8 mouse cellular contexts compared by ENCODE assay signal in the genomic region with DNA sequence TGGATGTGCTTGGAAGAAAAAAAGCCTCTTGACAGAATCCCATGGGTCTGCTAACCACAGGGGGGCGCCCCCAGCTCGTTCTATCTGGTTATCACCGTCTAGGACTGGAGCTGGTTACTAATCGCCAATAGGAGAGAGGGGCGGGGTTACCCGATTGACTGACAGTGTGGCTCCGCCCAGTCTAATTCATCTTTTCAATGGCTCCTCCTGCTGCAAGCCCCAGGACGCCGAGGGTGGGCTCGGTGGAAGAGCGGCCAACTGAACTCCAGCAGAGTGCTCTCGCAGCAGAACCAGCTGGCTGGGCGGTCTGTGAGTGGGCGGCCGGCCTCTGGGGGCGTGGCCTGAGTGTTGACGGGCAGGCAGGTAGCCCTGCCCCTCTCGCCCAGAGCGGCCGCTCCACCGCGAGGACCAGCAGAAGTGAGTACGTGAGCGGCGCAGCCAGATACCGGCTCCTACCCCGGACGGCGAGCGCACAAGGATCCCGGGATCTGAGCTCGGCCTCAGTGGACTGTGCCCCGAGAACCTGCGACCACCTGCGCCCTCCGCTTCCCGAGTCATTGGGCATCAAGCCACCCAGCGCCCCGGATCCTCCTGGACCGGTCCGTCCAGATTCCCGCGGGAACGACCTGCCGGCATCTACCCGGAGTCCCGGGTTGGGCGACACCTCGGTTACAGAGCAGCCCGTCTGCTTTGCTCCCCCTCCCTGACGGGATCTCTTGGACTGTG. TPM values are rescaled to one million over a fixed set of nuclear protein-coding genes. Genes with fewer than 3 reads are reported as not detected.
DNase-seq lines count a peak whose midpoint lies in the region; ATAC-seq and TF ChIP-seq lines count a peak whose summit lies in the region.

Gene Ephb3, plus strand, starts transcription at position 389 of the 726 bp plus-strand sequence.

- peak; percentile 62 for TF ChIP-seq CTCF in C2C12 (IDR thresholded peaks at IDR 0.05; ENCODE audit: control insufficient read depth, insufficient read depth, insufficient read length)
- peak; percentile 88 for TF ChIP-seq CTCF in midbrain, postnatal 0 days (IDR thresholded peaks at IDR 0.05)

- peaks cover 11% of the 10 kb centered on the region for H3K27me3 ChIP-seq in C2C12 (ENCODE audit: control insufficient read depth, insufficient read depth, insufficient read length)
- peaks cover 68% of the 10 kb centered on the region for H3K27me3 ChIP-seq in erythroblast, embryonic 14.5 days (ENCODE audit: control insufficient read depth)
- peaks cover 4% of the 10 kb centered on the region for H3K27me3 ChIP-seq in heart, embryonic 10.5 days (ENCODE audit: insufficient read depth, poor library complexity, severe bottlenecking)
- H3K27me3 ChIP-seq in kidney, embryonic 14.5 days (ENCODE audit: control insufficient read depth, insufficient read depth, low read length): no peaks in the 10 kb centered on the region
- no peaks in the 10 kb centered on the region for H3K27me3 ChIP-seq in limb, embryonic 14.5 days (ENCODE audit: control insufficient read depth, insufficient read depth, low read length)
- H3K27me3 ChIP-seq in midbrain, postnatal 0 days (ENCODE audit: insufficient read depth, low read length): no peaks in the 10 kb centered on the region

- peak; percentile 98; the same call in 1 of the 2 replicates for TF ChIP-seq POLR2A in limb, embryonic 14.5 days (IDR thresholded peaks at IDR 0.05; ENCODE audit: borderline replicate concordance, extremely low read depth, insufficient read depth, insufficient read length)

- H3K4me2 ChIP-seq in kidney, embryonic 14.5 days (replicated peaks; ENCODE audit: low read depth, low read length): peak within 1 kb of the TSS; percentile 55
- peak within 1 kb of the TSS; percentile 86 for H3K4me2 ChIP-seq in limb, embryonic 14.5 days (replicated peaks; ENCODE audit: low read depth, low read length, severe bottlenecking)
- H3K4me2 ChIP-seq in midbrain, postnatal 0 days (ENCODE audit: low read depth, low read length, poor library complexity, severe bottlenecking): peak within 1 kb of the TSS; percentile 66

- H3K9me3 ChIP-seq in erythroblast, embryonic 14.5 days (ENCODE audit: control insufficient read depth, low read length): peaks cover 7% of the 10 kb centered on the region
- H3K9me3 ChIP-seq in heart, embryonic 10.5 days: no peaks in the 10 kb centered on the region
- H3K9me3 ChIP-seq in kidney, embryonic 14.5 days (ENCODE audit: control insufficient read depth, low read length): no peaks in the 10 kb centered on the region
- no peaks in the 10 kb centered on the region for H3K9me3 ChIP-seq in limb, embryonic 14.5 days (ENCODE audit: control insufficient read depth, low read length)
- no peaks in the 10 kb centered on the region for H3K9me3 ChIP-seq in midbrain, postnatal 0 days (ENCODE audit: low read length)

- DNase-seq in brain, embryonic 18.5 days (ENCODE audit: low read depth, low spot score): peak; percentile 99
- peak; percentile 100 for DNase-seq in heart, embryonic 10.5 days (ENCODE audit: low spot score)
- DNase-seq in limb, embryonic 14.5 days (ENCODE audit: low spot score): peak; percentile 100
- DNase-seq in midbrain, postnatal 0 days (ENCODE audit: low spot score): peak; percentile 100
- peak; percentile 60 to 71 for DNase-seq in spleen, postnatal 14 days (ENCODE audit: low spot score in 2 of 2)

- peak within 1 kb of the TSS; percentile 63 for H3K4me3 ChIP-seq in C2C12 (ENCODE audit: insufficient read depth, poor library complexity, severe bottlenecking)
- H3K4me3 ChIP-seq in erythroblast, embryonic 14.5 days (replicated peaks): peak within 1 kb of the TSS; percentile 43
- H3K4me3 ChIP-seq in heart, embryonic 10.5 days: peak within 1 kb of the TSS; percentile 92
- H3K4me3 ChIP-seq in kidney, embryonic 14.5 days (ENCODE audit: low read length): peak within 1 kb of the TSS; percentile 77
- H3K4me3 ChIP-seq in limb, embryonic 14.5 days (replicated peaks; ENCODE audit: low read length): peak within 1 kb of the TSS; percentile 93
- H3K4me3 ChIP-seq in midbrain, postnatal 0 days (ENCODE audit: low read depth, low read length): peak within 1 kb of the TSS; percentile 95

- peak within 1 kb of the TSS; percentile 86 for H3K9ac ChIP-seq in kidney, embryonic 14.5 days (ENCODE audit: low read depth, low read length)
- H3K9ac ChIP-seq in limb, embryonic 14.5 days (ENCODE audit: low read depth, low read length, severe bottlenecking): peak within 1 kb of the TSS; percentile 97
- H3K9ac ChIP-seq in midbrain, postnatal 0 days (replicated peaks; ENCODE audit: low read length, poor library complexity, severe bottlenecking): peak within 1 kb of the TSS; percentile 85

- peak within 1 kb of the TSS; percentile 94 for H3K27ac ChIP-seq in heart, embryonic 10.5 days
- H3K27ac ChIP-seq in kidney, embryonic 14.5 days (ENCODE audit: low read depth, low read length): peak within 1 kb of the TSS; percentile 71; the same call in 1 of the 2 replicates
- peak within 1 kb of the TSS; percentile 85 for H3K27ac ChIP-seq in limb, embryonic 14.5 days (replicated peaks; ENCODE audit: low read depth, low read length)
- peak within 1 kb of the TSS; percentile 62 for H3K27ac ChIP-seq in midbrain, postnatal 0 days (ENCODE audit: low read depth, low read length)

- no peaks in the 10 kb centered on the region for H3K79me2 ChIP-seq in C2C12 (ENCODE audit: control insufficient read depth, insufficient read depth)

- no peaks in the 10 kb centered on the region for H3K36me3 ChIP-seq in C2C12 (ENCODE audit: control insufficient read depth, insufficient read depth)
- no peaks in the 10 kb centered on the region for H3K36me3 ChIP-seq in erythroblast, embryonic 14.5 days (ENCODE audit: control insufficient read depth)
- H3K36me3 ChIP-seq in heart, embryonic 10.5 days: peaks cover 8% of the 10 kb centered on the region; the same call in 1 of the 2 replicates
- no peaks in the 10 kb centered on the region for H3K36me3 ChIP-seq in kidney, embryonic 14.5 days (ENCODE audit: control insufficient read depth, insufficient read depth, low read length)
- no peaks in the 10 kb centered on the region; the same call in 1 of the 2 replicates for H3K36me3 ChIP-seq in limb, embryonic 14.5 days (ENCODE audit: control insufficient read depth, insufficient read depth, low read length)
- H3K36me3 ChIP-seq in midbrain, postnatal 0 days (ENCODE audit: insufficient read depth, low read length): no peaks in the 10 kb centered on the region

- ATAC-seq in kidney, embryonic 14.5 days (ENCODE audit: low FRiP score, low TSS enrichment): peak; percentile 98
- ATAC-seq in limb, embryonic 14.5 days (ENCODE audit: low FRiP score, low read depth): peak; percentile 97
- peak; percentile 98 for ATAC-seq in midbrain, postnatal 0 days (ENCODE audit: low FRiP score)

- peaks cover 4% of the 10 kb centered on the region for H3K79me3 ChIP-seq in C2C12 (ENCODE audit: low read depth)

- under 1% methylated on average over 51 of the region's 51 CpGs for WGBS in heart, embryonic 10.5 days
- under 1% methylated on average over 51 of the region's 51 CpGs for WGBS in kidney, embryonic 14.5 days
- WGBS in limb, embryonic 14.5 days: under 1% methylated on average over 38 of the region's 51 CpGs
- 0% methylated on average over 46 of the region's 51 CpGs for WGBS in midbrain, postnatal 0 days

- peak within 1 kb of the TSS; percentile 63 for H3ac ChIP-seq in C2C12 (ENCODE audit: control insufficient read depth, insufficient read length, low read depth)

- H3K4me1 ChIP-seq in erythroblast, embryonic 14.5 days (ENCODE audit: control insufficient read depth): peaks cover 5% of the 10 kb centered on the region
- peaks cover 46% of the 10 kb centered on the region for H3K4me1 ChIP-seq in heart, embryonic 10.5 days
- H3K4me1 ChIP-seq in kidney, embryonic 14.5 days (ENCODE audit: control insufficient read depth, insufficient read depth, low read length): peaks cover 13% of the 10 kb centered on the region
- peaks cover 27% of the 10 kb centered on the region for H3K4me1 ChIP-seq in limb, embryonic 14.5 days (ENCODE audit: control insufficient read depth, insufficient read depth, low read length)
- 0 out of 2 replicates have a peak, but pooled peaks cover 2% of the 10 kb centered on the region for H3K4me1 ChIP-seq in midbrain, postnatal 0 days (ENCODE audit: insufficient read depth, low read length)

TF ChIP-seq in C2C12, 6 proteins besides CTCF, POLR2A, EP300 and RAD21:
- TF ChIP-seq MYOG (IDR thresholded peaks at IDR 0.05; ENCODE audit: control insufficient read depth, extremely low read depth, insufficient read length) (no peak), MAX (IDR thresholded peaks at IDR 0.05) (no peak), FOSL1 (IDR thresholded peaks at IDR 0.05; ENCODE audit: insufficient read depth, low read length, poor library complexity, severe bottlenecking) (no peak), MYOD1 (IDR thresholded peaks at IDR 0.05; ENCODE audit: control insufficient read depth, insufficient read length, low read depth) (no peak), CEBPB (IDR thresholded peaks at IDR 0.05; ENCODE audit: low read depth) (no peak), USF1 (IDR thresholded peaks at IDR 0.05; ENCODE audit: low read depth) (no peak)

RNA-seq across cellular contexts. Expression of gene Ephb3, which starts in this region (rescaled TPM):
- 5.0 TPM for polyA plus RNA-seq in C2C12 (2012; fragmentation: generic; extraction: Trizol)
- 0.01 TPM in 1 of 2 replicates, not detected in the other for polyA plus RNA-seq in erythroblast, embryonic 14.5 days (2012)
- 24.5 and 25.3 TPM in 2 replicates for polyA plus RNA-seq in heart, embryonic 10.5 days (2016; fragmentation: Nextera tagmentation; extraction: Ambion mirVana)
- polyA plus RNA-seq in kidney, embryonic 14.5 days (2014; fragmentation: Nextera tagmentation; extraction: Ambion mirVana): 8.0 and 12.8 TPM in 2 replicates
- 70.9 and 96.8 TPM in 2 replicates for polyA plus RNA-seq in limb, embryonic 14.5 days (2012; rRNA removed)
- polyA plus RNA-seq in limb, embryonic 14.5 days (2014; fragmentation: Nextera tagmentation; extraction: Ambion mirVana): 37.0 and 42.1 TPM in 2 replicates
- total RNA-seq in midbrain, postnatal 0 days (2014; rRNA removed): 20.1 and 20.5 TPM in 2 replicates
- 9.0 and 9.5 TPM in 2 replicates for polyA plus RNA-seq in midbrain, postnatal 0 days (2015; fragmentation: Nextera tagmentation; extraction: Ambion mirVana)

Comparison
In these comparisons a context has a peak if more than half of its experiments do, and no peak if none do; other contexts are left out.
1. Peak in every context shown above with its lines: DNase-seq, ATAC-seq, H3K4me3 ChIP-seq and H3K27ac ChIP-seq.
2. H3K4me3 ChIP-seq: peak in every context shown above with its lines; median percentile 95 in midbrain, postnatal 0 days; 93 in limb, embryonic 14.5 days; 92 in heart, embryonic 10.5 days; 77 in kidney, embryonic 14.5 days; 63 in C2C12; 43 in erythroblast, embryonic 14.5 days.